Mouse (Mus musculus) embryo, embryonic 11.5 days (tissue): Measurements from ENCODE around the gene Abhd2.

Experiments used
- DNase-seq: peaks from one replicate; pipeline ENCODE4 v3.0.0-alpha.2; 2012; ENCODE audit warnings: low read depth, low spot score

Abhd2 gene

DNA sequence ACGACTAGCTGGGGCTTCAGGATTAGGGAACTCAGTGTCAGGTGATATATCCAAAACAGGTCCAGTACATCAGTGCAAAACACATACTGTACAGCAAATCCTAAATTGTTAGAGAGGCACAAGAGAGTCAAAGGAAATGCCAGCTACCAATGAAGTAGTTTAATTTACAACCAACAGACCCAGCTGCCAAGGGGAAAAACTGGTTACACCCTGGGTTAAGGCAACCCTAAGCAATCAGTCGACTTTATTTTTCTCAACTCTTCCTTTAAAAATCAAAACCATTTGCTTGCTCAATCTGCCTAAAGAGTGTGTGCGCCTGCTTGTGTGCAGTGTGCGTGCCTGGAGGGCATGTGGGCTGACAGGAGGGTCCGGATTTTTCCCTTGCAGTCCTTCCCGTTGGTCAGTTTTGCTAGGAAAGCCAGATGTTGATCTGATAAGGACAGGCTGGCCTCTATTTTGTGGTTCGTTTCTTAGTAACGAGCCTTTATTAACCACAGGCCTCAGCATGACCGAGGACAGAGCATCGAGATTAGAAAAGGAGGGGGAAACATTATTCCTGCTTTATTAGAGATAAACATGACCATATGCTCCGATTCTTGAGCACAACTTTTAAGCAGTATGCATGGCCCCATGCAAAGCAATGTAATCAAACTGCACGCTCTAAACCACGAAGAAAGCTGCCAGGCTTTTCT is 45.3 kb downstream of the Abhd2 start:
- DNase-seq = no peak

DNA sequence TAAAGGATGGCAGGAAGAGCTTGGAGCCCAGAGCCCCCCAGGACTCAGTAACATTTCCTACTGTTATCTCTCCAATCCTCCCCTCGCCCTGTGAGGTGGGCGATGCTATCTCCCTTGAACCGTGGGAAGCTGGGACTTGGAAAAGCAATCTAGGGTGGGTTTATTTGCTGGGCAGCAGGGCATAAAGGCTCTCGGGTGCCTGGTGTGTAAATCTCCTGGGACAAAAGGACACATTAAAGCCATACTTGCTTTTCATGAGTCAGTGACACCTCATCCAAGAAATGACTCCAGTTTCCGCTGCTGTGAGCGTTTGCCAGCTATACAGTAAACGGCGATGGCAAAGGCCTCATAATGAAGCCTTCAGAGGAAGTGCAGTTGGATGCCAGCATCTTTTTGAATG is 50.9 kb downstream of the Abhd2 start:
- no peak for DNase-seq

DNA sequence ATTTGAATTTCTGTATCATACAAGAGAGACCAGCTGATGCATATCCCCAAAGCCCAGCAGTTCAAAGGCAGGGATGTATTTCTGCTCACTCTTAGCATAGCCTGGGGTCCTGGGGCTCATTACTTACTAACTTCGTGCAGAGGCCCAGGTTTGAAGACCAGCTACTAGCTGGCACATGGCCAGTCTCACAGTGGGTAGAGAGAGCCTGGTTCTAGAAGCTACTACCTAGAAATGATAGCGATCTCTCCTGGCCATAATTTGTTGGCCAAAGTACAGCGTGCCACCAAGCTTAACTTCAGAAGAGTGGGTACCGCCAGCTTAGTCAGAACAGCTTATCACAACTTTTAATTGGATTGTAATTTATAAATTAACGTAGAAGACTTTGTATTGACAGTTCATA is 55.8 kb downstream of the Abhd2 start:
- no peak for DNase-seq

DNA sequence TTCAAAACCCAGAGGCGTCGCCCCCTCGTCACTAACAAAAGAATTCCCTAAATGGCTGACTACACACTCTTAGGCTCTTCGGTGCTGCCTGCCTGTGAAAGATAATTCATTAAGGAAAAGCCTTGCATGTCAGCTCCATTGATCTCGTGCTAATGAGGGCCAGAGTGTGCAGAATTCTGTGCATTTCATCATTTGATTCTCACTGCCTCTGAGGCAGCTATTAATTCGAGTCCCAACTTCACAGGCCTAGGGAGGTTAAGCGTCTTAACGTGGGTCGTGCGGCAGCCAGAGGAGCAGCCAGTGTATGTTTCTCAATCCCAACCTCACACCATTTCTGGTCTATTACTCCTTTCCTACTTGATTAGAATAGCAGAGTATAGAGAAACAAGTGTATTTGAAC is 58.2 kb downstream of the Abhd2 start:
- no peak for DNase-seq

DNA sequence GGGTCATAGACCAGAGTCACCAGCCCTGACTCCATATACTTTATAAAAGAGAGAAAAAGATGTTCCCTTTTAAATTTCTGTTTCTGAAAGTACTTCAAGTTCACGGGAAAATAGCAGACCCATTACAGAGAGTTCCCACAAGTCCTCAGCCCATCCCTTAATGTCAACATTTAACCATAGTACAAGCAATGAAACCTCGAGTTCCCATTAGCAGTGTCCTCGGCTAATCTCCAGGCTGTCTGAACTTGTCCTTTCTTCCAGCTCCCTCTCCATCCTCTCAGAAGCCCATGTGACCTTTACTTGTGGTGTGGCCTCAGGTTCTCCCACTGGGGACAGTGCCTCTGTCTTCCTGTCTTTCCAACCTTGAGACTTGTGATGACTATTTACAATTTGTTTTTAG is 60.4 kb downstream of the Abhd2 start:
- DNase-seq = no peak

DNA sequence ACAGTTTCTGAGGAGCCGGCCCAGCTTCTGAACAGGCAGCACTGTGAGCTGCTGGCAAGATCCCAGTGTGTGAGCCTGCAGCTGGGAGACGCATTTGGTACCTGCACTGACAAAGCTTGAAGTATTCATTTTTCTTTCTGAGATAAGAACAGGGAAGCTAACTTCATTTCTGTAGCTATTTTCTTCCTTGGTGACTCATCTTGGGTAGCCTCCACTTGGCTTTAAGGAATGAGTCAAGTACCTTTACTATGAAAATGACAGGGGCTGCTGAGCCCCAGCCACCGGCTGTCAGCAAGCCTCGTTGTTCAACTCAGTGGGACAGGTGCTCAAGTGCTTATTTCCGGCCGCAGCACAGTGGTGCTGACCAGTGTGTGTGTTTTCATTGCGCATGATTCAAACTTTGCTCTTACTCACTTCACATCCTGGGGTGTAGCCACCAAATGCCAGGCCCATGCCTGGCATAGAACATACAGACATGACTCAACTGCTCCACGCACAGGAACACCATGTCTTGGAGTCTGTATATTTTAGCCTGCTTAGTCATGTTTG is 63.4 kb downstream of the Abhd2 start:
- no peak for DNase-seq

DNA sequence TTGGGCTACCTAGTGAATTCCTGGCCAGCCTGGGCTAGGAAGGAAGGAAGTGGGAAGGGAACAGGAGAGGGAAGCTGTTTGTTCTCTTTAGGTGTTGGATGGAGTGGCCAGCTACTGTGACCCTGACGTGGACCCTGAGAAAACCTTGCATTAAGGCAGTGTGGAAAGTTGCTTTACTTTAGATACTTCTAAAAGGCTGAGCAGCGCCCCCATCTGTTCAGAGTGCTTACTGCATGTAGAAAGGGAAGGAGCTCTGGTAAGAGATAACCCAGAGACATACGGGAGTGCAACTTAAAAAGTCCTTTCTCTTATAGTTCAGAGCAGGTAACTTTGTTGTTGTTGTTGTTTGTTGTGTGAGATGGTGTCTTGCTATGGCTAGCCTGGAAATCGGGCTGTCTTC is 72.9 kb downstream of the Abhd2 start:
- no peak for DNase-seq

DNA sequence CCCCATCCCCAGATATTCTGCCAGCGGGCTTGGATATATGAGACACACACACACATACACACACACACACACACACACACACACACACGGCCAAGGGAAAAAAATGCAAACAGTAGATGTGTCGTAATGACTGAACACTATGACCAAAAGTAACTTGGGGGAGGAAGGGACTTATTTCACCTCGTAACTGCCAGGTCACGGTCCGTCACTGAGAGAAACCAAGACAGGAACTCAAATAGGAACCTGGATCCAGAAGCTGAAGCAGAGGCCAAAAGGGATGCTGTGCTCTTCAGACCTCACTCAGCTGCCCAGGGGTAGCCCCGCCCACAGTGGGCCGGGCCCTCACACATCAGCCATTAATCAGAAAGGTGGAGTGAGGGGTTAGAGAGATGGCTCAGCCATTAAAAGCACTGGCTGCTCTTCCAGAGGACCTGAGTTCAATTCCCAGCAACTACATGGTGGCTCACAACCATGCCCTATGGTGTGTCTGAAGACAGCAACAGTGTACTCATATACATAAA is 73.6 kb downstream of the Abhd2 start:
- no peak for DNase-seq

DNA sequence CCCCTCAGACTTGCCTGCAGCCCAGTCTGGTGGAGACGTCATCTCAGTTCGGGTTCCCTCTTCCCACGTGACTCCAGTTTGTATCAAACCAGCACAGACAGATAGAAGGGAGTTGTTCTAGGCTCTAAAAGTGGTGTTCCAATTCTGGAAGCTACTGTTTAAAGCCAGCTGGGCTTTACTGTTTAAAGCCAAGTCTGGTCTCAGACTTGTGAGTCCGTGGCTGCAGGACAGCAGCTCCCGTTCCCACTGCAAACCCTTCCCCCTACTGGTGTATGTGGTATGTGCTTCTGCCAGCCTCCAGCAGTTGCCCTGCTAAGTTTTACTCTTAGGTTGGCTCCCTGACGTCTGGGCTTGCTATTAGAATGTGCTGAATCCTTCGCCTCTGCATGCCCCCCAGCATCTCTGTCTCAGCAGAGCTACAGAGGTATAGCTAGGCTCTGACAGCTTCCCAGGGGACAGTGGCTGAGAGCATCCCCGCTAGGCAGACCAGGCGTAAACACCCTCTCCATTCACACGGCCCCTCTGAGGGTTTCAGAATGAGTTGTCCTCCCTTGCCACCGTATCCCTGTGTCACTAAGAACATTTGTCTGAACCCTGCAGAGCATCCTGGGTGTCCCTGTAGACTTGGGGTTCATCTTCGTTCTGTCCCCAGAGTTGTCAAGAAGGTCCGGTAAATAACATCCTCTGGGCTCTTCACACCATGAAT is 74.3 kb downstream of the Abhd2 start:
- DNase-seq = no peak

DNA sequence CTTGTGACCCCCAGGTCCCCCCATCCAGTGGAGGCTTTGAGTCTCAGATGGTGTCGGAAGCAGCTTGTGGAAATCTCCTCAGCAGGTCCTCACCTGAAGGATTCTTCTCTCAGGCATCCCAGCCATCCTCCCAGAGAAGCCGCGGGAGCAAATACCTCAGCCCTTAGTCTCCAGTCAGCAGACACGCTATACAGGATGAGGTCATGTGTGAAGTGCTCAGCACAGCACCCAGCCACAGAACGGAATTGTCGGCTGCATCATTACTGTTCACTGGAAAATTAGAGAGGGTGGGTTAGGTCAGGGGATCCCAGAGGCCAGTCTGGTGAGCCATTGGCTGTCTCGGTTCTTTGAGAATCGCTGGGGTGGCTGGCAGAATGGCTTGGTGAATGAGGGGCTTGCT is 75.8 kb downstream of the Abhd2 start:
- DNase-seq = no peak

DNA sequence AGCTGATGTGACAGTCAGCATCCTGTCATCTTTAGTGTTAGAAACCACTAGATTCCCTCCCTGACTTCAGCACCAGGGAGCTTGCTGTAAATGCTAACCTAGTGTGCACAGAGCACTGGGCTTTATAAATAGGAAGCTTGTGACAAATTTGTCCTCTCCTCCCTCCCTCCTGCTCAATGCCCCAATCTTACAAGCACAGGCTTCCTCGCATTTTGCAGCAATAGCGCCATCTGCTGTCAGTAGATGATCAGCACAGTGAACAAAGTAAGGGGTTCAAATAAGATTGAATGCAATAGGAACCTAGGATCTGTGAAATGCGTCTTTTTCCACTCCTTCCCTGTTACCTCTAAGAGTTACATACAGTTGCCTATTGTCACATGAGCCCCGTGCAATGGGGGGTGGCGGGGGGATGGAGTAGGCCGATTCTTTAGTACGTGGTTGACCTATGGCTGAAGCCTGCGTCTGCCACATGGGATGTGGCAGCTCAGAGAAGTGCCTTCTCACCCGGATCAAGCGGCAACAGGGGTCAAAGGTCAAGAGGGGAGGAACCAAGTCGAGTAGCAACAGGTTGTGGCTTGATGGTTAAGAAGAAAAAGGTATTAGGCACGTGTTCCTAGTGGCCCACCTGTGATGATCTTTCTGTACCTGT is 76.9 kb downstream of the Abhd2 start:
- DNase-seq = peak; percentile 72

DNA sequence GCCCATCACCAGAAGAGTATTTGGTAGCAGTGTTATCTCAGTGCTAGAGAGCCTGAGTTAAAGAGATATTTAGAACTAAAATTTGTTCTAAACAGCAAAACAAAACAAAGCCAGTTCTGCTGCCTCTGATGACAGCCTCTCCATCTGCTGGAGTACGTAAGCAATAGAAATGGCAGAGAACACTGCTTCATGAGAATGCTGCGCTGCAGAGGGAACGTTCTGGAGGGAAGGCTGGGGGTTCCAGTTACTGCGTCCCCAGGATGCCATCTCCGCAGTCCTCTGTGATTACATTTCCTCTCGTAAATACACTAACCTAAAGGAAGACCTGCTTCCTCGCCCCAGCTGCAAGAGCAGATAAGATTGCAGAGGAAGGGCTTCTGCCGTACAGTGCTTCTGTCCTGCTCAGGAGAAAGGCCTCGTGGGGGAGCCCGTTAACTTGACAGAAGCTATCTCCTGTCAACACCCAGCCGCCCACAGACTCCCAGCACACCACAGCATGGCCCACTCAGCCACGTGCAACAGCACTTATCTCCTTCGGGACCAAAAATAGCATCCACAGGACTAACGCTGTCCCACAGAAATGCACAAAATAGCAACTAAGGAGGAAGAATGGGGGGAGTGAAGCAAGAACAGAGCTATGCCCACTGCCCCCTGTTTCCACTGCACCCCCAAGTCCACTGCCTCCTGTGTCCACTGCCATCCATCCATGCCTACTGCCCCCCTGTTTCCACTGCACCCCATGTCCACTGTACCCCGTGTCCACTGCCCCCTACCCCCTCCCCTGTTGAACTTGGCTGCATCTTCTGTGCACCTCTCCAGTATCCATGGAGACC is 85.6 kb downstream of the Abhd2 start:
- no peak for DNase-seq

DNA sequence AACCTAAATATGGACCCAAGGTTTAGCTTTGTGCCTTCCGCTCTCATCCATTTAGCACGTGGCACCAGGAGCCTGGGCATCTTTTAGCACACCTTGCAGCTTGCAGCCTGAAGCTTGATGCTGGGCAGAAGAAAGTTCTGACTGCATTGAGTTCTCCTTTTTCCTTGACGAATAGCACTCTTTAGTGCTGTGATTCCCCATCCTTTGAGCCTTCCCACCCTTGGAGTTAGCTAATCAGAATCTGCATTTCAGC is 86.1 kb downstream of the Abhd2 start:
- DNase-seq = no peak

DNA sequence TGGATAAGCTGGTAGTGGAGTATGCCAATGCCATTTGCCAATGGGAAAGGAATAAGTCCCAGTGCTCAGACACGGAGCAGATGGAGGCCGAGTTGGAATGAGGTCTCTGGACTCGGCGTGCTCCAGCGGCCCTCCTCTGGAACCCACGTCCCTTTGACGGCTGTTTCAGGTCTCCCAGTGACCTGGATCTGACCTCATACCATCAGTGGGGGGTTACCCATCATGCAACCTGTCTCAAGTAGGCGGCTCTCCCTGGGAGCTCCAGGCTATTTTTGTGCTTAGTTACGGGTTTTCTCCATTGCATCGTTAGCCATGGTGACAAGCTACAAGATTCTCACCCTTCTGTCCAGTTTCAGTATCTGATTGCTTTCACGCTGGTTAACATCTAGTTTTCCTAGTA is 87.1 kb downstream of the Abhd2 start:
- no peak for DNase-seq

DNA sequence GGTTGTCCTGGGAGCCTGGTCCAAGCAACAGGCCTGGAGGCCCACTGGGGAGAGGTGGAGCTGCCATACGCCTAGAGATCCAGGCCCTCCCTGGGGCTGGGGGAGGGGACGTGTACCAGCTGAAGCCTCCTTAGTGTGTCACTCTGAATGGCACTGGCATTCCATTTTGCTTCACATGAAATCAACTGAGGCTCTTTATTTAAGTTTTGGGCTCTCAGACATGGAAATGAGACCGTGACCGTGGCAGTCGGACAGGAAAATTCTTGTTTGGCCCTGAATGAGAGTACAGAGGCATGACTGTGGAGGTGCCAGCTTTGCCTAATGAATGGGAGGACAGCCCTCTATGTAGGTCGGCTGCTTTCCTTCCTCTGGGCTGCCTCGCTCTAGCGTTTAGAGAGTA is 89.2 kb downstream of the Abhd2 start:
- no peak for DNase-seq

DNA sequence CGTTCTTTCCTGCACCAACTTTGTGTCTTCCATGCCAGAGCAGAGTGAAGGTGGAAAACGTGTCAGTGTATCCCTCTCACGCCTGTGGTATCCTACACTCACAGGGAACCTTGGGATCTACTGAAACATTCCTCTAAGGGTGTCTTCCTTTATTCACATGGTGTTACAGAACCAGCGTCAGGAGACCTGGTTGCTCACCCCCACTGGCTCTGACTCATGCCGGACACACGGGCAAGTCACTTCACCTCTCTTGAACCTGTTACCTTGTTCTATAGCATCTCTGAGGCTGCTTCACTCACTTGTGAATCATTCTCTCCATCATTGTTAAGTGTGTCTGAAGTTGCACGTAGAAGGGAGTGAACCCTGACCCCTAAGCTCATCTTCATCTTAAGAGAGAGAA is 89.8 kb downstream of the Abhd2 start:
- no peak for DNase-seq

DNA sequence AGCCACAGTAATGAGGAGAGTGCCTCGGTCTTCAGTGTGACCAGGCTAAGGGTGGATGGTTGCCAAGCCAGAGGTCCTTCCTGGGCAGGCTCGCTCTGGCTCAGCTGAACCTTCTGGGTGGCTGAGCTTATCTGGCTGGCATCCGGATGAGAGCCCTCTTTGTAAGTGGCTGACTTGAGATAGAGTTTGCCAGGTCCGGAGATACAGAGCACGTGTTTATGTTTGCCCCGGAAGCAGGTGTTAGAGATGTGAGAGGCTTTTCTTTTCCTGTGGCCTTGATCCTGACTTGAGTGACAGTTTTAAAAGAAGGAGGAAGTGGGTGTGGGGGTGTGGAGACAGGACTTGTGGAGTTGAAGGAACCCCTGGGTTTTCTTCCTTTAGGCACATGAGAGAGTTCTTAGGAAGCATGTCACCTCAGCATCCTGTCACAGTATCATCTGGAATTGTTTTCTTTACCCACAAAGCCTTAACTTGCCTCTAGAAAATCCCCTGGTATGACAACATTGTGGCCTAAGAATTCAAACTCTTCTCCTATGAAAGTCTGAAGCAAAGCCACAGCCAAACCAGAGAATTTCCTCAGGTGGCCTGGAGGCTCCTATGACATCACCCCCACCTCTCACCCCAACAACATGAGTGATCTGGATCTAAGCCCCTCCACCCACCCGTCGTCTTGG is 90.5 kb downstream of the Abhd2 start:
- DNase-seq = no peak

DNA sequence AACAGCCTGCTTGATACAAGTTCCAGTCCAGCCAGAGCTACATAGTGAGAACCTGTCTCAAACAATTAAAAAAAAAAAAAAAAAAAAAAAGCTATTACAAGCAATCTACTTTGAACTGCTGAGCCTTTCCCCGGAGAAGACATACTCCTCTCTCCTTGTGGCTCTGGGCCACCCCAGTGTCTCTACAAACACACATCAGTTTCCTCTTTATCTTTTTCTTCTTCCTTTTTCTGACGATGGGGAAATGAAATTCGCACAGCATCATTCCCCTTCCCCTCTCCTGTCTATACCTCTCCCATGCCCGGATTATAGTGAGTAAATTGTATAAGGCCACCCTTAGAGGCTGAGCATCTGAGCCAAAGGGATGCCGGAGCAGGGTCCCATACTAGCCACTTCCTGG is 95.7 kb downstream of the Abhd2 start:
- DNase-seq = no peak

DNA sequence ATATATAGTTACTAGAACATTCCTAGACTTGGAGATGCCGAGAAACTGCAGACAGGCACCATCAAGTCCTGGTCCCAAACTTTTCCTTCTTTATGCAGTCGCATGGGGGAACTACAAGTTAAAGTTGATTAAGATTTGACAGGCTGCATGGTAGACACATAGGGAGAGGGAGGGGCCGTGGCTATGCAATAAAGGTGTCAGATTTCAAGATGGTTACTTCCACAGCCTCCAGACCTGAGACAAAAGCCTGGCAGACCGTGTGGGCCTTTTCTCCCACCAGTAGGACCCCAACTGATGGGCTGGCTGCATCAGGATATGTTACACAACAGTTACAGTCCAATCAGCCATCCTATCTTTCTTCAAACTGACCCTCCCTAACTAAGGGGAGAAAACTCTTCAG is 96.4 kb downstream of the Abhd2 start:
- no peak for DNase-seq

DNA sequence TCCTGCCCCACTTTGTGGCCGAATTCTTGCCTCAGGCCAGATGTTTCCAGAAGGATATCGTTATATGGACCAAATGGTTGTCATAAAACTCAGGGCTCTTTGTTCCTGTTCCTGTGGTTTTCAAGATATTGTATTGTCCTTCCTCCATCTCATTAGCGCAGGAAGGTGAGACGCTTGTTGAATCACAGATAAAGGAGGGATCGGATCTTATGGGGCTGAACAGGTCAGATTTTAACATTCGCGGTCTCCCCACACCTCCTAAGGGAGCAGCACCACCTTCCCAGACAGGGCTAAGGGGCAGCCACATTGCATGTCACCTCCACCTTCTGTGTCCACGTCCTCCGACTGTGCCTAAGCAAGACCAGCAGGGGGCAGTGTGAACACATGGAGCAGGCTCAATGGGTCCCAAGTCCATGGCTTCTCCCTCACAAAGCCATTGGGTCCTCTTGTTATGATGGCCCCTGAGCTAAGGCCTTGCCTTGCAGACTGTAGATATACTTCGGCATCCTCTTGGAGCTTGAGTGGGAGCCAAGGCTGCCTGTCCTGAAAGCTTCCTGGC is 98.4 kb downstream of the Abhd2 start:
- DNase-seq = peak; percentile 70

DNA sequence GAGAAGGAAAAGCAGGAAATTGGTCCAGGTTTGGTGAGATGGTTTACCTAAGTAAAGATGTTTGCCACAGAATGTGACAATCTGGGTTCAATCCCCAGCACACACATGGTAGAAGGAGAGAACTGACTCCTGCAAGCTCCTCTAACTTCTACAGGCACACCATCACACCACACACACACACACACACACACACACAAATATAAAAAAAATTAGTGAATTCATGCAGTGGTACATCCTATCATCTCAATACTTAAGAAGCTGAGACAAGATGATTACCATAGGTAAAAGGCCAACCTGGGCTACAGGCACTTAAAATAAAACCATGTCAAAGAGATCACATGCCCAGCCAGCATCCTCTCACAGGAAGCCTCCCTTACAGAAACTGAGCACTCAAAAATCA is 101.0 kb downstream of the Abhd2 start:
- no peak for DNase-seq
